Mouse (Mus musculus): ENCODE measurements around the gene Lrrk1. TPM values are rescaled to one million over a fixed set of nuclear protein-coding genes. Genes with fewer than 3 reads are reported as not detected.

Lrrk1 gene
- total and polyA plus RNA-seq, 3 experiments, result 7.8 to 11.0 (median 9.6) TPM

DNA sequence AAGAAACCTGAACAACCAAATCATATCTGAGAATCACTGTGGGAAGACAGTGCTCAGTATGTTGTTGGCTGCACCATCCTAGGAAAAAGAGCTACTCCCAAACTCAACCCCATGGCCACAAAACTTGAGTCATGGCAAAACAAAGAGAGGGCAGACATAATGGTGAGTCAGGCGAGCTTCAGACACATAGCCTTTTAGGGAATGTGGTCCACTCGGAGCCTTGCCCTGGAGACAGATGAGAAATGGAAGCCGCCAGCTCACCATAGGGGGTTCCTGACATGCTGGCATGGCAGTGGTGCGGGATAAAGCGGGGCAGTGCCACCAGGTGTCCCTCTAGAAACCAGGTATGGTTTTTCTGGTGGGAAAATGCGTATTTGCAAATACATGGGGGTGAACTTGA is 210.0 kb downstream of the Lrrk1 start:
- H3K36me3 ChIP-seq (ENCODE audit: control insufficient read depth, insufficient read depth, low read length), result no peaks in the 10 kb centered on the region
- intact Hi-C loops (cut with DNase I), result no loop called here
- H3K9ac ChIP-seq (ENCODE audit: low read depth, low read length), result no peak overlapping the region
- no peak overlapping the region for H3K27ac ChIP-seq
- no peaks in the 10 kb centered on the region for H3K79me2 ChIP-seq (replicated peaks; ENCODE audit: control insufficient read depth, insufficient read depth, low read length)
- 91% methylated on average over 6 of the region's 6 CpGs for WGBS
- H3K4me1 ChIP-seq (ENCODE audit: control insufficient read depth, insufficient read depth, low read length), result peaks cover 5% of the 10 kb centered on the region
- no peak for TF ChIP-seq CTCF (IDR thresholded peaks at IDR 0.05)
- no peak for TF ChIP-seq POLR2A (IDR thresholded peaks at IDR 0.05; ENCODE audit: insufficient read depth, low read depth, low read length)
- TF ChIP-seq EP300 (IDR thresholded peaks at IDR 0.05; ENCODE audit: insufficient read depth, low read depth, low read length), result no peak
- H3K4me3 ChIP-seq, result no peak overlapping the region
- no peaks in the 10 kb centered on the region for H3K27me3 ChIP-seq (ENCODE audit: control insufficient read depth, insufficient read depth, low read length)
- DNase-seq, result no peak

- intact Hi-C loops (cut with DNase I), result no loop called here
- WGBS, result 60% methylated on average over 4 of the region's 4 CpGs
- peaks cover 5% of the 10 kb centered on the region for H3K4me1 ChIP-seq (ENCODE audit: control insufficient read depth, insufficient read depth, low read length)
Observed at GRCm38 (mm10) chr7:66176929-66177328, 211.2 kb downstream of the Lrrk1 start.

More at GRCm38 (mm10) chr7:66176929-66177328, 211.2 kb downstream of the Lrrk1 start:
- DNase-seq, result no peak
- H3K9ac ChIP-seq (ENCODE audit: low read depth, low read length), result no peak overlapping the region
- H3K27ac ChIP-seq, result no peak overlapping the region
- TF ChIP-seq POLR2A (IDR thresholded peaks at IDR 0.05; ENCODE audit: insufficient read depth, low read depth, low read length) (no peak), EP300 (IDR thresholded peaks at IDR 0.05; ENCODE audit: insufficient read depth, low read depth, low read length) (no peak), CTCF (IDR thresholded peaks at IDR 0.05) (no peak)
- no peak overlapping the region for H3K4me3 ChIP-seq
- no peaks in the 10 kb centered on the region for H3K79me2 ChIP-seq (replicated peaks; ENCODE audit: control insufficient read depth, insufficient read depth, low read length)
- no peaks in the 10 kb centered on the region for H3K36me3 ChIP-seq (ENCODE audit: control insufficient read depth, insufficient read depth, low read length)
- no peaks in the 10 kb centered on the region for H3K27me3 ChIP-seq (ENCODE audit: control insufficient read depth, insufficient read depth, low read length)

Small RNA genes within 50 kb of the gene (microRNA-seq; reads per million reads assigned to microRNA genes)
- 0 reads per million in 2 experiments for gene Mir7057

Other genes with a start within 250 kb of the Lrrk1 start
- gene Gm10974, start 22.4 kb downstream of the Lrrk1 start, total RNA-seq (2021), result not detected
- gene Gm10974, start 22.4 kb downstream of the Lrrk1 start, polyA plus RNA-seq (2012; rRNA removed), result not detected in 2 replicates
- gene Aldh1a3, start 39.2 kb upstream of the Lrrk1 start, total RNA-seq (2021), result 1 to 10 TPM in 1 of 2 experiments, under 1 TPM in 1; 0.75 to 1.0 TPM
- gene Aldh1a3, start 39.2 kb upstream of the Lrrk1 start, polyA plus RNA-seq (2012; rRNA removed), result 0.85 and 0.86 TPM in 2 replicates